Mouse (Mus musculus): ENCODE measurements around the gene Crot.
"Not testable (repeated sequence)": the region's sequence is repeated elsewhere in the genome, so short reads cannot be mapped to it uniquely, and the experiment has no call there.

The Crot gene

DNA sequence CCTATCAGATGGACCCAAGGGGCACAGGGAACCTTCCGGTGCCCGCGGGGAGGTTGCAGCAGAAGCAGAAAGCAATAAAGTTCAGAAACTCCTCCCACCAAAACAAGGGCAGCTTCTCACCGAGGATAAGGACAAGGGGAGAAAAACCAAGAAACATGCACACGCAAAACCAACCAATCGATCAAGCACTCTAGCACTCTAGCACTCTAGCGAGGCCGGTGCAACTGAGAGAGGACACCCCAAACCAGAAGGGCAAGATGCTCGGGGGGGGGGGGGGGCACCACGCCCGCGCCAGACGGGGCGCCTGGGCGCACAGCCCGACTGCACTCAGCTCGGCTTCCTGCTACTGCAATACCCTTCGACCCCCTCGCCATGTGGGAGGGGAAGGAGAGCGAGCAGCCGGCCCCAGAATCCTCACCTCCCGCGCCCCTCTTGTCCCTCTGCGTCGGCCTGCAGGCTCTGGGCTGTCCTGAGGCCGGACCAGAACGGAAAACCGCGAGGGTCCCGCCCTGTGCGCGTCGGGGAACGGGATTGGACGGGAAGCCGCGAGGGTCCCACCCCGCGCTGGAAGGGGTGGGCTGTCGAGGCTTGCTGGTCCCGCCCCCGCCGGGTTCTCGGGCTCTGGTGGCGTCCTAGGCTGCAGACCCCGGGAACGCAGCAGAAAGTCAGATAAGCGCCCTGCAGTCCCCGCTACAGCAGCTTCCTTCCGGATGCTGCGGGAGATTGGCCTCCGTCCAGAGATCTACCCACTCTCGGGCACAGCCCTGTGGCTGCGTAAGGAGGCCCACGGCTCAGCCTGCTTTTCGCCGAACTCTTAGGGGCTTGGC, at the start of gene Crot:
Gene Crot (minus strand): TSS at position 639 of the 827 bp plus-strand sequence.
- peak; percentile 93 for DNase-seq

DNA sequence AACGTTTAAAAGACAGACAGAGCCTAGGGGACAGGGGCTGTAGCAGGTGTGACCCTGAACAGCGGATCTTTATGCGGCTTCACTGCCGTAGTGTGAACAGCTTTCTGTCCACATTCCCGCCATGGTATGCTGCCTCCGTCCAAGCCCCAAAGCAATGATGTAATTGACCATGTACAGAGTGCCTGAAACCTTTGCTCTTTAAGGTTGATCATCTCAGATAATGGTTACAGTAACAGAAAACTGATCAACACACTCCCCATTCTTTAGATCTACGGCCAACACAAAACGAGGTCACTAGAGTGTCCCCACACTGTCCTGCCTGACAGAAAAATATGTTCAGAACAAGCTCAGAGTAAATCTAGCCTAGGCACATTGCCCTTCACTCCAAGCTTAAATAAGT, 48.8 kb upstream of the Crot start:
- no peak for DNase-seq

DNA sequence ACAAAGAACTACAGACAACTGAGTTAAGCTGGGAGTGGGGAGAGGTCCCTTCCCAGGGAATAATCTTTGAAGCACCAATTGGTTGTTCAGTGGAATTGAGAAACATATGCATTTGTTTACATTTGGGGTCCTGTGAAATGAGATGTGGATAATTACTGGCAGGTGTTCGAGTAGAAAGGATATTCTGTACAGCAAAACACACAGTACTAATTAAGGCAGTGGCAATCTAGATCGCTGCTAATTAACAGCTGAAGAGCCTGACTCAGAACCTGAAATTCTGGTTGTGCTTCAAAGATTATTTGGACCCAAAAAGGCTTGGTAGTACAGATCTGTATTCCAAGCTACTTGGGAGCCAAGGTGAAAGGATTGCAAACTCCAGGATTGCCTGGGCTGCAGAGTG, 47.7 kb upstream of the Crot start:
- DNase-seq = no peak

DNA sequence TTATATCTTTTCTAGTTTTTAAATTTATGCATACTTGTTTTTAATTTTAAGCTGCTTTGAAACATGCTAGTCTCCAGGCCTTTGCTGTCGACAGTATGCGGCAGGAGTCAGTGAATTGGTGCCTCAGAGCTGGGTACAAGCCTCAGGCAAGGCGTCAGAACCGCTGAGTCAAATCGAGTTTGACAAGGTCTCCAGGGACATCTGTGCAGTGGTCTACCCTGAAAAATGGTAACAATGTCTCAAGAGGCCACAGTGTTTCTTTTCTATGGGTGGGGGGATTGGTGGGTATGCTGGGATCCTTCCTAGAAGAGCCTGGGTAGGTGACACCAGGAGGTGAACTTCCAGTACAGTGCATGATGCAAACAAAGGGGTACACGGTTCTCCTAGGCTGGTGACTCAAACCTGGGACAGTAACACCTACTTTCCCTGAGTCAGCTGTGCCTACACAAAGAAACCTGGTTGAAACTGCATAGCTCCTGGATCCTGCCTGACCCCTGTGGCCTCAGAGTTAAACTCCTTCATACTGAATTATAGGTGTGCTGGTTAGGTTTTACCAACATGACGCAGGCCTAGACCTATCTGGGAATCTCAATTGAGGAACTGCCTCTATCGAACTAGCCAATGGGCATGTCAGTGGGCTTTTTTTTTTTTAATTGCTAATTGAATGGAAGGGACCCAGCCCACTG, 46.6 kb upstream of the Crot start:
- DNase-seq = no peak

DNA sequence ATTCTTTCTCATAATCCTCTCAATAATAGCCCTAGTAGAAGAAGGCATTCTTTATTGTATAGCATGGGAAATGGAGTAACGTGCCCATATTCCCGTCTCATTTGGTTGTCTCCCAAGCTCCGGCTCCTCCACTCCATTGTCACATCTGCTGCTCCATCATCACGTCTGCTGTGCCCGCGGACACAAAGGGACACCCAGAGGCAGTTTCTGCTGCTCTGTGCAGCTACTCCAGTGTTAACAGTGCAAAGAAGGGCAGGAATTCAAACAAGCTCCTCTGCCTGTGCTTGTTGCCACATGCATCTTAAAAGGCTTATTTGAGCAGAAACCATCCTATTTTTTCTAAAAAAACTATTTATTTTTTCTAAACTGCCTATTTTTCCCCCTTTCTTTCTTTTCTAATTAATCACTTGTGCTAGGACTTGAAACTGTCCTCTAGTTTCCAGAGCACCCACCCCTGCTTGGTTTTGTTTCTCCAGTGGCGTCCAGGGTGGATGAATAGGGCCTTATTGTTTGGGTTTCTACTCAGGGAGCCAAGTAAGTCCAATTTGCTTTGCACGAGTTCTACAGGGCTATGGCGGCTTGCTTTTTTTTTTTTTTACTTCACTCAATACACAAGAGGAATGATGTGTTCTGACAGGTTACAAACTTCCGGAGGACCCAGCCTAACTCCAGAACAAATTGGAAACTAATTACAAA, 45.7 kb upstream of the Crot start:
- peak; percentile 15 for DNase-seq

DNA sequence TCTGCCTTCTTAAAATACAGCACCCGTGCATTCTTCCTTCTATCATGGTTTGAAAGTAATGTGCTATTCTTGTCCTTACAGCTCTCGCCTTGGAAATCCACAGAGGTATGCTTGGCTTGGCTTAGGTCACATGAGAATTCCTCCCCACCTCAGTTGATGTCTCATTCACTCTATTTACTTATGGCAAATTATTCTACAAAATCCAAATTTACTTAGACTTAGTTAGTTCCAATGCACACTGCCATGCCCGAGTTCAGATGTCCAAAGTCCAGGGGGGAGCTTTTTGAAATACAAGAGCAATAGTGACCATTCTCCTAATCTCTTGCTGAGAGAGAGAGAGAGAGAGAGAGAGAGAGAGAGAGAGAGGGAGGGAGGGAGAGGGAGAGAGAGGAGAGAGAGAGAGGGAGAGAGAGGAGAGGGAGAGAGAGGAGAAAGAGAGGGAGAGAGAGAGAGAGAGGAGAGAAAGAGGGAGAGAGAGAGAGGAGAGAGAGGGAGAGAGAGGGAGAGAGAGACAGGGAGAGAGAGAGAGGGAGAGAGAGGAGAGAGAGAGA, 43.6 kb upstream of the Crot start:
- no peak for DNase-seq

DNA sequence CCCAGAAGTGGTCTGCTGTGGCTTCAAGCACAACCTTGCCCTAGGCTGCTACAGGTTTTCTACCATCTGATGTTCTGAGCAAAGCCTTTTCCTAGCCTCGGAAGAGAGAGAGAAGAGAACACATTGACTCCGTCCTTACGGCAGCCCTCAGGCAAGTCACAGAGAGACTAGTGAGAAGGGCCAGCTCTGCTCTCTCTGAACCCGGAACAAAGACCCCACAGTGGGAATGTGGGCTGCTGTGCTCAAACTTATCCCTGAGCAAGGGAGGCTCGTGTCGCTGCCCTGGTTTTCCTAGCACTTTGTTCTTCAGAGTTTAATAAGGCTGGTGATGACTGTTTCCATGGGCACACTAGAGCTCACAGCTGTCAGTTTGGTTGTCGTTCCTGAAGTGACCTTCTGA, 42.9 kb upstream of the Crot start:
- DNase-seq = no peak

DNA sequence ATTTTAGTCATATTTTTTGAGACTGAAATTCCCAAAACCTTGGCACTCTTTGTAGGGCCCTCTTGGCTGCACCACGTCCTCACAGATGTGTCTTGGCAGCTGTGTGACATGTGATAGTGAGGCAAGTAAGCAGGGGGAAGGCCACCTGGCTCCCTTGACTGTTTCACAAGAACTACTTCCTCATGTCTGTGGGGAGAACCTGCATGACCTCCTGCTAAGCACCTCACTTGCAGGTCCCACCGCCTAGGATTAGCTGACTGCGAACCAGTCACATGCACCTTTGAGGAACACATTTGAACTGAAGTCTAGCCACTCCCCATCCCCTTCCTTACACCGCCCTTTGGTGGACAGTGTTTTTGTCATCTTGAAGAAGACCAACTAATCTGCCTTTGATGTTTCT, 40.2 kb upstream of the Crot start:
- no peak for DNase-seq

DNA sequence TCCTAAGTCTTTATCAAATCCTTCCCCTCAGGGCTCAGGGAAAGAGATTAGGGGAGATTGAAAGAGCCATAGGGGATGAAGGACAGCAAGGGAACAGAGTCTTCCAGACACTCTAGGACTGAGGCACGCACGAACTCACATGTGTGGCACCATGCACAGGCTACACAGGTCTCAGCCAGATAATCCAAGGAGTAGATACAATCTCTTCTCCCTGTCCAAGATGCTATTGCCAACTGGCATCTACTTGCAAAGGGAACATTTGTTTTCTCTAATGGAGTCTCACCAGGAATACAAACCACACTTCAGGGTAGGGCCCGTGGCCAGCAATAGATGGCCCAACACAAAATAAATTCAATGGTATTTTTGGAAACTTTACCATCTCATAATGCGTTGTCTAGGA, 38.3 kb upstream of the Crot start:
- no peak for DNase-seq

DNA sequence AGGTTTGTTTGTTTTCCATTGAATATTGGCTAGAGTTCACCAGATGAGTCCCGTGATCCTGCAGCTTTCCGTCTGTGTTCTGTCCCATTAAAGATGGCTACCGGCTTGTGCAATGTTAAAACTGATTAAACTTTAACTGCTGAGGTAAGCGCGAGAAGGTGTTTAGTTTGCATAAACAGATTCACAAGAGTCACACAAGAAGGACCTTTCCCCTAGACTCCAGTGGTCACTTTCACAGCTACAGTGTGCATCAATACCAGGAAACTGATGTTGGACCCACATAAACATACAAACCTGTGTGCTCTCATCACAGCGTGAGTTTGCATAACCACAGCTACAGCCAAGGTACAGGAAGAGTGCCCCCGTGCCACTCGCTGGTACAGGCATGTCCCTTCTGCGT, 37.4 kb upstream of the Crot start:
- DNase-seq = no peak

DNA sequence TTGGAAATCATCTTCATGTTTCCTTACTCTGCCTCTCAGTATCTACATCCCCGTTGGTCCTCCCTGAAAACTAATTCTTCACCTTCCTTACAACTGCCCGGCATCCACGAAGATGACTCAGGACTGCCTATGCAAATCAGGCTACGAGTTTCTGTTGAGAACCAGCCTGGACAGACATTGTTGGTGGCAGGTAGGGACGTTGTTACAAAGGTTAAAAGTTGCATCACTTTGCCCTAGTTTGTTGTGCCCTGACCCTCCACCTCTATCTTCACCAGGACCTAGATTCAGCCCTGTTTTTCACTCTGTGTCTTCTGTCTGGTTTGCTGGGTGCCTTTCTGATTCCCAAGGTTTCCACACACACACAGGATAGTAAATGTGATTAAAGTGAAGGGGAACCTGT, 36.7 kb upstream of the Crot start:
- DNase-seq = no peak

DNA sequence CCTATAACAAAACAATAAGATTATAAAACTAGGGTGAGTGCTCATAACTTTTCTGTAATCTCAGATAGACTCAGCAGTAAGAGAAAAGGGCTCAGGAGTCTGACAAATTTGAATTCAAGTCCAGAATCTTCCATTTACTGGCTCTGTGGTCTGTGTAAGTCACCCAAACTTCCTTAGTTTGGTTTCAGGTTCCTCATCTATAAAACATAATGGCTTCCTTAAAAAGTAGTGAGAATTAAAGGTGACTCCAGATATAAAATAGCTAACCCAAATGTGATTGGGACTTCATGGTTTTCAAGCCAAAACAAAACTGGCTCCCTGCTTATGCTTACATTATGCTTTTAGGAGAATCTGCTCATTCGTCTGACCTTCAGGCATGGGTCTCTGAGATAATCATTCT, 35.5 kb upstream of the Crot start:
- no peak for DNase-seq

DNA sequence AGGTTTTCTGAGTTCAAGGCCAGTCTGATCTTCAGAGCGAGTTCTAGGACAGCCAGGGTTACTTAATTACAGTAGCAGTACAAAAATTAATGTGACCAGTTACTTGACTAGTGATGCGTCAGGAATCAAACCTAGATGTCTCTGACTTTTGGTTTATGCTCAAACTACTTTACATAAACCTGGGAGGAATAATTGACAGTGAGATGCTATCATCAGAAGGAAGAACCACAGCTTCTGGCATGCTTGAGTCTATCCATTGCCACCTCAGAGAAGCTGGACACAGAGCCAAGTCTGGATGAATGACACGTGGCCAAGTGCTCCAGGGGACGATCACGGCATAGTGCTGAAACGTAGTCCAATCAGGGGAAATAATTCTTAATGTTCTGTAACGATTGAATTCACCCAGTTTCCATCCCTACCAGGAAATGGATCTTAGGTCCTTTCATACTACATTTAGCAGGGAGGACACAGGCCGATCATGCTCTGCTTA, 35.0 kb upstream of the Crot start:
- no peak for DNase-seq

DNA sequence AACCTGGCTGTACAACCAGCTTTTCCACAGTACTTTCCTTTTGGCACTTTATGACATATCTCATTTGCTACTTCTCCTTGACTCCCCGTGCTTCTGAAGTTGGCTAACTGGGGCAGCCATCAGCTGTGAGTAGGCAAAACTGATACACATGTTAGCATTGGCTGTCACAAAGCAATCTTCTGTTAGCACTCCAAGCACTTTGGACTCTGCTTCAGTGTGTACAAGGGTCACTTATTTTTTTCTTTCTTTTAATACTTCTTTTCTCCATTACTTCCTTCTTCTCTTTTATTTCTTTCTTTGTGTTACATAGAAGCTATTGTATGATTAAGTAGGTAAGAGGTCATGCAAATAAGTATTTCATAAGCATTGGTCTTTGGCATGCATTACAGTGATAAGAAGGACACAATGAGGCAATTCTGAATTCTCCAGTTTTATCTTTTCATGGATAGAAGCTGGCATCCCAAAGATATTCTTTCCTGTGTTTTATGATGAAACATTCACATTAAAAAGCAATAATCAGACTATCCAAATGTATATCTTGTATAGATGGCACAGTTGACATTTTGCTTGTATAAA, 31.2 kb upstream of the Crot start:
- no peak for DNase-seq

DNA sequence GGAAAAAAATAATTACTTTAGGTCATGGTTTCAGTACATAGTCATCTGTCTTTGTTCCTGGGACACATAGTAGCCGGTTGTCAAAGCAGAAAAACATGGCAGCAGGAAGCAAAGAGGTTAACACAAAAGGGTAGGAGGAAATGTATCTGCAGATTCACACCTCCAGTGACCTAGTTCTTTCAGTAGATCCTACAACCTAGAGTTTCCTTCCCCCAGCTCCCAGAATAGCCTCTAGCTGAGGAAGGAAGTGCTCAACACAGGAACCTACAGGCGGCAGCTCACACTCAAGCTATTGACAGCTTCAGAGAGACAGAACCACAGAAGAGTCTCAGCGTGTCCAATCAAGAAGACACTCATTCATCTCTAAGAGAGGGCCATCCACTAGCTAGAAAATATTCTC, 18.2 kb upstream of the Crot start:
- DNase-seq = no peak

DNA sequence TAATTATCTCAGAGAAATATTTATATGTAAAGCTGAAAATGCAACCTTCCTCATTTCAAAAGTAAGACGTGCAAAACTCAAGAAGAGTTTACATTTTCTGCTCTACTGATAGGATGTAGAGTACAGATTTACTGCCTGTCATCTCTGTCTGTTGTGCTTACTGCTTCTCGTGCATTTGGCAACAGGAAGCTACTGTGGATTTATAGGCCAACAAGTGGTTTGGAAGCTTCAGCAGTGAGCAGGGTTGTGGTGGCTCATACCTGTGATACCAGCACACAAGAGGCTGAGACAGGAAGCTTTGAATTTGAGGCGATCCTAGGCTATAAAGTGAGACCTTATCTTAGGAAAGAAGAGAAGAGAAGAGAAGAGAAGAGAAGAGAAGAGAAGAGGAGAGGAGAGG, 17.6 kb upstream of the Crot start:
- no peak for DNase-seq

DNA sequence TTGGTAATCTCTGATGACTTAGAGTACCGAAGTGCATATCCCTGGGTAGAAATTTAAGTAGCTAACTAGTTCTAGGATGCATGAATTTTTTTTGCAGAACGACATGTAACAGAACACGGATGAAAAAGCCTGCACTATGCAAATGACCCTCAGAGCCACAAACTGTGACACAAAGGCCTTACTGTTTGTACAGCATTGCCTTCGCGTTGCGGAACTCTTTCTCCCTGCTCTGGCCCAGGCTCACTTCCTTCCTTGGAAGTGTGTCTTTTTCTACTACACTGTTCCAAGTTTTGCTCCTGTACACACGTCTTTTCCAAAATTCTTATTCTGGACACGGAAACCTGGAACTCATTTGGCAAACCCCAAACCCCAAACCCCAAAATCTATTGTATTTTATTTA, 14.2 kb upstream of the Crot start:
- no peak for DNase-seq

DNA sequence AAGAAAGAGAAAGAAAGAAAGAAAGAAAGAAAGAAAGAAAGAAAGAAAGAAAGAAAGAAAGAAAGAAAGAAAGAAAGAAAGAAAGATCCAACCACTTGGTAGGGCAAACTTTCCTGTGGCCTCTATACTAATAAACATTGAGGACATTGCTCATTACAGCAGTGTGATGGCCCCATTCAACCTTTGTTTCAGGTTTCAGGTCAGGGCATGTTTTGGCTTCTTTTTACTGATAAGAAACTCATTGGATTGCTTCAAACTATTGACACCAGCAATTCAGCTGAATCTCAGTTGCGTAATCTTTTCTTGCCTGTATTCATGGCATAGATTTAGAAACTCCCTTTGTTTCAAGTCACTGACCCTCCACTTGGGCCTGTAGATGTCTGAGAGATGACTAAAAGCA, 13.0 kb upstream of the Crot start:
- no peak for DNase-seq

DNA sequence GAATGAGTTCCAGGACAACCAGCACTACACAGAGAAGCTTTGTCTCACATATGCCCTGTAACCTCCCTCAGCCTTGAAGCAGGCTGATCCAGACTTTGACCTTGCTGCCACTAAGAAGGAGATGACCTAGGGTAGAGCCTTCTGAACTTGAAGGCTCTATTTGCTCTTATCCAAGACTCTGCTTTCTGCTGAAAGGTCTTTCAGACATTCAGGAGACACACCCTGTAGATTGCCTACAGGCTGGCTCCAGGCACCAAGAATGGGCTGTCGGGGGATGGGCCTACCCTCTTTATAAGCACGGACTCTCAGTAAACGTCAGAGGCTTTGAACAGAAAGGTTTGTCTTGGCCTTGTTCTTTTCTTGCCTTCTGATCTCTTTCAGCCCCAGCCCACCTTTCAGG, 9.5 kb upstream of the Crot start:
- not testable (repeated sequence) for DNase-seq

DNA sequence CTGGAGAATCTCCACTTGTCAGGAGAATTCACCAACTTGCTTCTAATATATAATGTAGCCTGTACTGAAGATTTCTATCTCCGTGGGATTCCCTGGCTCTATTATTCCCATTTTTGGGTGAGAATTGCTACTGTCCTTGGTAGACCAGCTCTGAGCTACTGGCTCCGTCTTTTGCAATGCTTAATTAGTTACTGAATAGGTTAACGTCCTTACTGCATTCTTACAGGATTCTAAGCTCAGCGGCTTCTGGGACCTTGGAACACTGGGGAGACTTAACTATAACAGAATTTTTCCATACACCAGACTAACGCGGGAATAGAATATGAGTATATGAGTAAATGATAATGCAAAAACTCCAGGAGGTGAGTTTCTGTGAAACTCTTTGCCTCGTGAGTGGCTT, 2.9 kb upstream of the Crot start:
- DNase-seq = not testable (repeated sequence)

DNA sequence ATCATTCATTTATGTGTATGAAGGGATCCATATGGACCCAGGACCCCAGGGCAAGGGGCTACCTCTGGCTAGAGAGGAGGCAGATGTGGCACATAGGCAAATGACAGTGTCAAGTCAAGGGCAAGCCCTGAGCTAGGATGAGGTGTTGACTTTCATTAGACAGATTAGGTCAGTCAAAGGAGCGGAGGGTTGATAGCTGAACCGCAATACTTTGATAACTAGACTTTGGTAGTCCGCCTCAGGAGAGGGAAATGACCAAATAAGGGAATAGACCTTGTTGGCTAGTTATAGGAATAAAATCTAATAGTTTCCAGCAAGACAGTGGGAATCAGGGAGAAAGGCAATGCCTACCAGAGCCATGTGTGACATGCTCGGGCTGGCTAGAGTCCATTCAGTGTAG, 2.0 kb upstream of the Crot start:
- no peak for DNase-seq

DNA sequence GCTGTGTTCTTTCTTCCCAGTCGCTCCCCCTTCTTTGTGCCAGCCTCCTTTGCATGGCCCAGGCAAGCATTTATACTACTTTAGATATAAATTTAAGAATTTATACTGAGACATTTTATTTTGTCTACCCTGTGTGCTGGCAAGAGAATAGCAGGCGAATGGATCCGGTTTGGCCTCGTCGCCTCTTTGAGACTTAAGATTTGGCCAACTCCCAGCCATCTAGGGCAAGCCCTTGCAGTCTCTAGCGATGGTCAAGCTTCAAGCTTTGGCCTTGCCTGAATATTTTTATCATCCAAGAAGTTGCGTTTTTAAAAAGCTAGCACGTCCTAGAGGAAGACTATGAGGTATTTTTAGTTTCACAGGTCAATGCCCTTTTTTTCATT, 380 bp upstream of the Crot start:
- DNase-seq = no peak

DNA sequence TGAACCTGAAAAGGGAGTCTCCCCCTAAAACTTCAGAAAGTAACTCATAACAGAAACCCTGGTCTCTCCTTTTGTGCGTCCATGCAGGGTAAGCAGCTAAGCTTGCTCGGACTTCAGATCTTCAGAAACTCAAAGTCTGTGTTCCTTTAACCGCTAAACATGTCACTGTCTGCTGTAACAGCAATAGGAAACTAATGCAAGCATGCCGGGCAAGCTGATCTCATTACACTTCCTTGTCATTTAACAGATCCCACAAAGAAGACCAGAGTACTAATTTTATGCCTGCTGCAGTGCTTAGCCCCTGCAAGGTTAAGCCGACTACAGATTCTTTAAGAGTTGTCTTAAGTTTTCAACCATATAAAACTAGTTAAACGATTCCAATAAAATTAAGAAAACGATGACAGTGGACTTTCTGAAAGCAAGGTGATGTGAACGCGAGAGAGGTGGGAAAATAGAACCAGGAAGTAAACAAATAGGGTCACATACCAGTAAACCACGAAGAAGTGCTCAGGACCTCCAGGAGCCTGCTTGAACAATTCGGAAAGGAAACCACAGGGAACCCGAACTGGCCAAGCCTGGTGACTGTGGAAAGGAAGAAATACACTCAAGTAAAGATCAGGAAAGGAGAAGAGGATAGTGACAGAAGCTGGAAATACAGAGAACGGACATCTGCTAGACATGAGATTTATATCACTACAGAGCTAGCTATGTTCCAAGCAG, 998 bp downstream of the Crot start:
- DNase-seq = no peak

Data from layer of hippocampus, adult 9-11 months (tissue).